Mouse (Mus musculus): ENCODE measurements at regions not wholly inside any gene's neighbourhood (a gene's known extent, or its start where the extent isn't known, plus 50 kb on each side); places are given as distances from the start of the nearest gene placed in this dataset.
A peak's percentile ranks its signal among the peaks of the same experiment; 100 is the strongest.
"Not testable (repeated sequence)": the region's sequence is repeated elsewhere in the genome, so short reads cannot be mapped to it uniquely, and the experiment has no call there.

GRCm38 (mm10) chr12:32122915-32123314 is 61.8 kb upstream of the Prkar2b start:
- no peaks in the 10 kb centered on the region for H3K27me3 ChIP-seq
- no peaks in the 10 kb centered on the region for H3K4me1 ChIP-seq
- H3K9ac ChIP-seq = no peak overlapping the region
- ATAC-seq (ENCODE audit: insufficient number of reproducible peaks, low FRiP score, low TSS enrichment, low read depth) = no peak
- no peaks in the 10 kb centered on the region for H3K9me3 ChIP-seq (replicated peaks)
- 78% methylated on average over 2 of the region's 2 CpGs for WGBS
- H3K27ac ChIP-seq (replicated peaks) = no peak overlapping the region
- no peak overlapping the region for H3K4me2 ChIP-seq (replicated peaks)
- H3K4me3 ChIP-seq (replicated peaks) = no peak overlapping the region
- H3K36me3 ChIP-seq = no peaks in the 10 kb centered on the region

DNA sequence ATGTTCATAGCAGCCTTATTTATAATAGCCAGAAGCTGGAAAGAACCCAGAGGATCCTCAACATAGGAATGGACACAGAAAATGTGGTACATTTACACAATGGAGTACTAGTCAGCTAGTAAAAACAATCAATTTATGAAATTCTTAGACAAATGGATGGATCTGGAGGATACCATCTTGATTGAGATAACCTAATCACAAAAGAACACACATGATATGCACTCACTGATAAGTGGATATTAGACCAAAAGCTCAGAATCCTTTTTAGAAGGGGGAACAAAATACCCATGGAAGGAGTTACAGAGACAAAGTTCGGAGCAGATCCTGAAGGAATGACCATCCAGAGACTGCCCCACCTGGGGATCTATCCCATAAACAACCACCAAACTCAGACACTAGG is 60.9 kb upstream of the Prkar2b start:
- not testable (repeated sequence) for H3K27ac ChIP-seq (replicated peaks); H3K9ac ChIP-seq; H3K4me3 ChIP-seq (replicated peaks); H3K4me1 ChIP-seq; ATAC-seq (ENCODE audit: insufficient number of reproducible peaks, low FRiP score, low TSS enrichment, low read depth); H3K4me2 ChIP-seq (replicated peaks); H3K27me3 ChIP-seq; H3K9me3 ChIP-seq (replicated peaks); H3K36me3 ChIP-seq
- WGBS = 87% methylated on average over 1 of the region's 1 CpGs

DNA sequence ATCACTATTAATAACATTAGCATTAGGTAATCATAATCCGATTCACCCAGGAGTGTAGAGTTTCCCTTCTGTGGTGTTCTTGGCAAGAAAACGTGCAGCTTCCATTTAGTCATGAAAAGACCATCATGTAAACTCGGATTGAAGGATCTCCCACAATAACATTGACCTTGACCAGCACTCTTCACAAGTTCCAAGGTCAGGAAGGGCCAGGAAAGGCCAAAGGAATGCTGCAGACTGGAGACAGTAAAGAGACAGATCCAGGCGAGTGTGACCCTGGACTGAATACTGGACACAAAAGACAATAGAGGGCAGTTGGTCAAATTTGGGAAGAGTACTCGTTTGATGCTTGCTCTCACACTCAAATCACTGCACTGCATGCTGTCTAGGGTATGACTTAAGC is 51.6 kb upstream of the Prkar2b start:
- Histone ChIP-seq H3K9me3 (replicated peaks) (no peaks in the 10 kb centered on the region), H3K4me2 (replicated peaks) (no peak overlapping the region)

DNA sequence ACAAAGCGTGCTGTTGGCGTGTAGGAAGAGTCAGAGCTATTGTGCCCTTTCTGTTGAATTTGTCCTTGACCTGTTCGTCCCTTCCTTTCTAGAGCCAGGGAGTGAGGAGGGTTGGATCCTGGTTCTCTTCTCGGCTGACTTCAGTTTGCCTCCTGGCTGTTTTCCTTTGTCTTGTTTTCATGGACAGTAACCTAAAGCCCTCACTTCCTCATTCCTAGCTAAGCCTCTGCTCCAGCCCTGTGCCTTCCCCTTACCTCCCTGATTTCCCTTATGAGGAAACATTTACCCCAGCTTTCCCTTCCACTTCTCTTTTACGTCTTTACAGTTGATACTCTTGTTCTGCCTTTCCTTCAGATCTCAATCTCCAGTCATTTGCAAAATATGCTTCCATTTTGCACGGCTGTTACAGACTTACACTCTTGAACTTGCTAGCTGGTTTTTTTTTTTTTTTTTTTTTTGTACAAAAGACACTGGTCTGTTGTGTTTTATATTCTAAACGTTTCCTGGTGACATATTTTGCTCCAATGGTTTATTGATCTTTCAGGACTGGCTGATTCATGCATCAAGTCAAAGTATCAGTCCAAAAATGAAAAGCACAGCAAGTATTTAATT is 50.5 kb upstream of the Prkar2b start:
- ATAC-seq (ENCODE audit: insufficient number of reproducible peaks, low FRiP score, low TSS enrichment, low read depth) = no peak
- no peaks in the 10 kb centered on the region for H3K9me3 ChIP-seq (replicated peaks)
- H3K9ac ChIP-seq = no peak overlapping the region
- no peaks in the 10 kb centered on the region for H3K4me1 ChIP-seq
- no peaks in the 10 kb centered on the region for H3K36me3 ChIP-seq
- H3K27ac ChIP-seq (replicated peaks) = peak overlapping the region; percentile 56; the same call in 1 of the 2 replicates
- WGBS = 9% methylated on average over 7 of the region's 7 CpGs
- H3K4me2 ChIP-seq (replicated peaks) = no peak overlapping the region
- H3K4me3 ChIP-seq (replicated peaks) = no peak overlapping the region
- no peaks in the 10 kb centered on the region for H3K27me3 ChIP-seq

More for the DNA sequence above, 51.6 kb upstream of the Prkar2b start:
- H3K4me3 ChIP-seq (replicated peaks) = no peak overlapping the region
- no peak overlapping the region for H3K9ac ChIP-seq
- H3K27ac ChIP-seq (replicated peaks) = no peak overlapping the region
- no peaks in the 10 kb centered on the region for H3K4me1 ChIP-seq
- WGBS = 60% methylated on average over 5 of the region's 5 CpGs
- ATAC-seq (ENCODE audit: insufficient number of reproducible peaks, low FRiP score, low TSS enrichment, low read depth) = no peak
- no peaks in the 10 kb centered on the region for H3K27me3 ChIP-seq
- H3K36me3 ChIP-seq = no peaks in the 10 kb centered on the region

- H3K4me1 ChIP-seq = no peaks in the 10 kb centered on the region
- no peaks in the 10 kb centered on the region for H3K9me3 ChIP-seq (replicated peaks)
- H3K27me3 ChIP-seq = no peaks in the 10 kb centered on the region
- H3K4me2 ChIP-seq (replicated peaks) = no peak overlapping the region
- H3K4me3 ChIP-seq (replicated peaks) = no peak overlapping the region
- no peak overlapping the region for H3K27ac ChIP-seq (replicated peaks)
- WGBS = 49% methylated on average over 5 of the region's 5 CpGs
- H3K36me3 ChIP-seq = no peaks in the 10 kb centered on the region
- ATAC-seq (ENCODE audit: insufficient number of reproducible peaks, low FRiP score, low TSS enrichment, low read depth) = no peak
- H3K9ac ChIP-seq = no peak overlapping the region
Observed at GRCm38 (mm10) chr12:32110903-32111302, 49.8 kb upstream of the Prkar2b start.
